Mouse (Mus musculus) stomach, embryonic 15.5 days (tissue): Measurements from ENCODE around the gene Cldn15. TPM values are rescaled to one million over a fixed set of nuclear protein-coding genes. Genes with fewer than 3 reads are reported as not detected.
A peak's percentile ranks its signal among the peaks of the same experiment; 100 is the strongest.

Experiments
- ATAC-seq: fragments of 200-750 bp; cut with Nextera tagmentation; 2 replicates; pipeline ENCODE4 v1.8.0; 2017; ENCODE audit warnings: low read depth, moderate number of reproducible peaks, moderate TSS enrichment; ENCODE audit not compliant: insufficient read depth, low FRiP score
- H3K27ac ChIP-seq: fragments of 300-500 bp; sonication (generic); 2 replicates; pipeline ENCODE4 v1.5.1; 2015; ENCODE audit warnings: mild to moderate bottlenecking, inconsistent platforms
- H3K27me3 ChIP-seq: fragments of 300-500 bp; sonication (generic); replicated peaks from 2 replicates; pipeline ENCODE4 v1.6.1; 2015; ENCODE audit warnings: inconsistent platforms
- H3K36me3 ChIP-seq: fragments of 300-500 bp; sonication (generic); 2 replicates; pipeline ENCODE4 v1.6.1; 2015; ENCODE audit warnings: inconsistent platforms
- H3K4me1 ChIP-seq: fragments of 300-500 bp; sonication (generic); 2 replicates; pipeline ENCODE4 v1.6.1; 2015; ENCODE audit warnings: inconsistent platforms
- H3K4me2 ChIP-seq: fragments of 300-500 bp; sonication (generic); 2 replicates; pipeline ENCODE4 v1.6.1; 2015; ENCODE audit warnings: mild to moderate bottlenecking, inconsistent platforms
- H3K4me3 ChIP-seq: fragments of 300-500 bp; sonication (generic); replicated peaks from 2 replicates; pipeline ENCODE4 v1.5.1; 2015; ENCODE audit warnings: inconsistent platforms
- H3K9ac ChIP-seq: fragments of 300-500 bp; sonication (generic); 2 replicates; pipeline ENCODE4 v1.6.1; 2015; ENCODE audit warnings: inconsistent platforms
- H3K9me3 ChIP-seq: fragments of 300-500 bp; sonication (generic); 2 replicates; pipeline ENCODE4 v1.6.1; 2016; ENCODE audit warnings: inconsistent platforms
- WGBS: fragments of 180-500 bp; shearing (Covaris S2); methylation state at CpG from one replicate; pipeline ENCODE4 v1.1.7; 2015; 5-methylcytosine and 5-hydroxymethylcytosine counted together
- polyA plus RNA-seq: library from polyadenylated mRNA; unstranded; fragments of >200 nt; fragmentation: Nextera tagmentation; extraction: Ambion mirVana; gene quantifications from 2 replicates; pipeline ENCODE4 v1.2.1, GENCODE M21; 2015

Cldn15 gene
- 8.9 and 10.8 TPM in 2 replicates for polyA plus RNA-seq

DNA sequence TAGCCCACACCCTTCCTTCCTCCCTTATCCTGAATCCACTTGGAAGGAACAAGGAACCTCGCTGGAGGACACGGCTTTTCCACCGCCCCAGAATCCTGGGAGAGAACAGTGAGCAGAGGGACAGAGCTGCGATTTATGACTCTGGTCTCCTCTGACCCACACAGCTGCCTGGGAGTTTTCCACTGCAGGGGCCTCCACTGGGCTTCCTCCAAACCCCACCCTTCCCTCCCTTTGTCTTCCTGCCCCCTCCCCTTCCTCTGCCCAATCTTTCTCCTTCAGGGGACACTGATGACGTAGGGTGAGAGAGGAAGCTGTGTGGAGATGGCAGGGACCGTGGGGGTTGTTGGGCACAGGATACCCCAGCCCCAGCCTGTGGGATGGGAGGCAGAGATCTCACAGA lies at the start of gene Cldn15:
Gene Cldn15 (plus strand): TSS at position 286 of the 400 bp plus-strand sequence.
- H3K4me1 ChIP-seq = peaks cover 42% of the 10 kb centered on the region
- H3K4me2 ChIP-seq = peak within 1 kb of the TSS; percentile 9; the same call in 1 of the 2 replicates

DNA sequence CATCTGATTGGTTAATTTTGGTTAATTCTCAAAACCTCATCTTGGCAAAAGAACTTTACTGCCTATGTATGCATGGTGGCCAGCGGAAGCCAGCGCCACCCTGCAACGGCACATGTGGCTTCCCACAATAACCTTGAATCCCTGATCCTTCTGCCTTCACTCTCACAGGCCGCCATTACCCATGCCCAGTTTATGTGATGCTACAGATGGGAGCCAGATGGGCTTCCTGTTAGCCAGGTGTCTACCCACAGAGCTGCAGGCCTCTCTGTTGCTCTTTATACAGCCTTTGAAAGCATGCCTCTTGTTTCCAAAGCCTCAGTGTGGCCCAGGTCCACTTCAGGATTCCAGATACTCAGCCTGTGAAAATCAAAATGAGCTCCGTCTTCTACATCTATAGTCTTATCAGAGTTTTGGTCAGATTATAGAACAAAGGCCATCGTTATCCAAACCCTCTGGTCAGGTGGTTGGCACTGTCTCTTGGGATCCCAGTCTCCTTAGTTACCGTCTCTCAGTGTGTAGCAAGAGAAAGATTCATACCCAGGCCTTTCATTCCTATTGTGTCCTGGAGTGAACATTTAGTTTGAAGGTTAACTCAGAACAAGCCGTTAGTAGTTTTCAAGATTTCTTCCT lies 48.7 kb upstream of the Cldn15 start:
- H3K9ac ChIP-seq = no peak overlapping the region
- no peaks in the 10 kb centered on the region for H3K27me3 ChIP-seq
- H3K4me1 ChIP-seq = peaks cover 4% of the 10 kb centered on the region; the same call in 1 of the 2 replicates
- no peak overlapping the region for H3K4me2 ChIP-seq
- no peak overlapping the region for H3K27ac ChIP-seq
- 97% methylated on average over 8 of the region's 8 CpGs for WGBS
- ATAC-seq = no peak
- peaks cover 7% of the 10 kb centered on the region; the same call in 1 of the 2 replicates for H3K36me3 ChIP-seq
- no peaks in the 10 kb centered on the region for H3K9me3 ChIP-seq
- no peak overlapping the region for H3K4me3 ChIP-seq

More for the DNA sequence above, at the start of gene Cldn15:
- ATAC-seq = no peak
- Histone ChIP-seq H3K27me3 (no peaks in the 10 kb centered on the region), H3K4me3 (no peak within 1 kb of the TSS), H3K9ac (no peak within 1 kb of the TSS), H3K27ac (peak within 1 kb of the TSS; percentile 72), H3K36me3 (peaks cover 23% of the 10 kb centered on the region), H3K9me3 (no peaks in the 10 kb centered on the region)
- WGBS = 28% methylated on average over 6 of the region's 6 CpGs

DNA sequence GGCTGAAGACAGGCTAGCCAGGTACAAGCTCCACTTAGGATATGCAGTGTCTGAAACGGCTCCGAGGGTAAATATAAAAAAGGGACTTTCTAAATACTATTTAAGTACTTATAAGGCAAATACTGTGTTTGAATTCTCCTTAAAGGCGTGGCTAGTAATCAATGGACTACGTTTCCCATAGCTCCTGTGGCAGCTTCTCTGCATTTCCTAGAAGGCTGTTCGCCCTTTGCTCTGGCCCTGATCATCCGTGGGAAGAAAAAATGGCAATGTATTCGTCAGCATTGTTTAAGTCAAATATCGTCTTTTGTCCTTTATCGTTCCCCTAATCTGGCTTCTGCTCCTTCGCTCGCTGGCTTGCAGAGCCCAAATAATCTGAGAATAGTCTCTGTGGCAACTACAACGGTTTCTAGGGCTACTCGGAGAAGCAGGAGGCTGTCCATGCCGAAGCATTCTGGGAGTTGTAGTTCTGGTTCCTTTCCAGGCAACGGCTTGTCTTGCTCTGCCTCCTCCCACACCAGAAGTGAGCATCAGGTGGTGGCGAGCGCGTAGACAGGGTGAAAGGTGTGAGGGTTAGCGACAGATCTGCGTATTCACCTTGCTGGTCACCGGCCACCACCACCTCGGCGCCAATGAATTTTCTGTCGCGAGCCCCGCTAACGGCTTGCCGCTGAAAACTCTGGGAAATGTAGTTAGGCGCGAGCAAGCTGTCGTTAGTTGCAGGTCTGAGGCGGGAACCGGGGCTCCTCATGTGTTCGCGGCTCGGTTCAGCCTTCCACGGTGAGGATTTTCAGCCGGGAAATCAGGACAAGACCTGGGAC lies 47.6 kb upstream of the Cldn15 start:
- no peaks in the 10 kb centered on the region for H3K36me3 ChIP-seq
- no peaks in the 10 kb centered on the region for H3K27me3 ChIP-seq
- no peaks in the 10 kb centered on the region for H3K9me3 ChIP-seq
- peak overlapping the region; percentile 59; the same call in 1 of the 2 replicates for H3K27ac ChIP-seq
- peaks cover 4% of the 10 kb centered on the region; the same call in 1 of the 2 replicates for H3K4me1 ChIP-seq
- peak overlapping the region; percentile 86 for H3K4me2 ChIP-seq
- H3K4me3 ChIP-seq = peak overlapping the region; percentile 64
- WGBS = 3% methylated on average over 38 of the region's 38 CpGs
- ATAC-seq = peak; percentile 85
- H3K9ac ChIP-seq = peak overlapping the region; percentile 50

DNA sequence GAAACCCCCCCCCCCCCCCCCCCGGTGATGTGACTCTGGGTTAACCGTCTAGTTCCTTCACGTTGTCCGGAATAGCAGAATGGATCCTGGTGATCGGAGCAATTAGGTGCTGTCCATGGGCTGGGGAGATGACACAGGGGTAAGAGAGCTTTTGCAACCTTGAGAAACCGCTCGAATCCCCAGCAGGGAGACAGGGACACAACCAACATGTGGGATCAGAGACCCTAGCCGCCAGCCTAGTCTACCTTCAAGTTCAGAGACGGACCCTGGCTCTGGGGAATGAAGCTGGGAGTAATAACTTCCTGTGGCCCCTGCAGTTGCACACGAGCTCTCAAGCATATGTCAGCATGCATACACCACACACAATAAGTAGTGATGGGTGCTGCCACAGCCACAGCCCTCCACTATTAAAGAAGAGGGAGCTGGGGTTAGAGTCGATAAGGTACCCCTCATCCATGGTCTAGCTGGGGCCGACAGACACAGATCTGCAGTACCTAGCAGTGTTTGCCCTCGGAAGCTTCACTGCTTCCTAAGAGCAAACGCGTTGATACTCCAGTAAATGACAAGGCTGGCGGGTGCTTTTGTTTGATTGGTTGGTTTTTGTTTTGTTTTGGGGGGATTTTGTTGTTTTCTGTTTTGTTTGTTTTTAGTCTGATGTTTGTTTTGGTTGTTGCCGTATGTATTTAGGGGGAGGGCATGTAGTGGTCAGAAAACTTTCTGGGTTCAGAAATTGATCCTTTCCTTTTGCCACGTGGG lies 46.7 kb upstream of the Cldn15 start:
- no peaks in the 10 kb centered on the region for H3K27me3 ChIP-seq
- no peaks in the 10 kb centered on the region for H3K36me3 ChIP-seq
- peak overlapping the region; percentile 50 for H3K9ac ChIP-seq
- no peaks in the 10 kb centered on the region for H3K9me3 ChIP-seq
- ATAC-seq = no peak
- 20% methylated on average over 18 of the region's 18 CpGs for WGBS
- H3K4me1 ChIP-seq = peaks cover 4% of the 10 kb centered on the region; the same call in 1 of the 2 replicates
- peak overlapping the region; percentile 86 for H3K4me2 ChIP-seq
- no peak overlapping the region for H3K27ac ChIP-seq
- peak overlapping the region; percentile 64 for H3K4me3 ChIP-seq

DNA sequence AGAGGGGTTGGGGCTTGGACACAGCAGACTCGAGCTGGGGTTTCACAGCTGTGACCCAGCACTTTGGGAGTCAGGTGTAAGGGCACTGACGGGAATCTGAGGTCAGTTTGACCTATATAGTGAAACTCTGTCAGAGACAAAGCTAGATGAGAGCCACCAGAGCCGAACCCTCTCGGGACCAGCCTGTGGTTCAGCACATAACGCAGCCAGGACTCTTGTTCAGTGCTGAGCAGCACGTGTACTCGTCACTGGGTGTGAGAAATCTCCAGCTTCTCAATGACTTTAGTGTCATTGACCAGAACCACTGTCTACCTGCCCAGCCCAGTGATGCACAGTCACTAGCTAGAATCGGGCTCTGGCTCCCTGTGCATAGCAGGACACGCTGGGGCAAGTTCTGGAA lies 43.6 kb upstream of the Cldn15 start:
- WGBS = 80% methylated on average over 9 of the region's 9 CpGs
- Histone ChIP-seq H3K9ac (no peak overlapping the region), H3K27ac (no peak overlapping the region), H3K9me3 (no peaks in the 10 kb centered on the region), H3K27me3 (no peaks in the 10 kb centered on the region), H3K4me1 (peaks cover 4% of the 10 kb centered on the region; the same call in 1 of the 2 replicates), H3K4me3 (no peak overlapping the region), H3K36me3 (no peaks in the 10 kb centered on the region), H3K4me2 (no peak overlapping the region)
- ATAC-seq = no peak

DNA sequence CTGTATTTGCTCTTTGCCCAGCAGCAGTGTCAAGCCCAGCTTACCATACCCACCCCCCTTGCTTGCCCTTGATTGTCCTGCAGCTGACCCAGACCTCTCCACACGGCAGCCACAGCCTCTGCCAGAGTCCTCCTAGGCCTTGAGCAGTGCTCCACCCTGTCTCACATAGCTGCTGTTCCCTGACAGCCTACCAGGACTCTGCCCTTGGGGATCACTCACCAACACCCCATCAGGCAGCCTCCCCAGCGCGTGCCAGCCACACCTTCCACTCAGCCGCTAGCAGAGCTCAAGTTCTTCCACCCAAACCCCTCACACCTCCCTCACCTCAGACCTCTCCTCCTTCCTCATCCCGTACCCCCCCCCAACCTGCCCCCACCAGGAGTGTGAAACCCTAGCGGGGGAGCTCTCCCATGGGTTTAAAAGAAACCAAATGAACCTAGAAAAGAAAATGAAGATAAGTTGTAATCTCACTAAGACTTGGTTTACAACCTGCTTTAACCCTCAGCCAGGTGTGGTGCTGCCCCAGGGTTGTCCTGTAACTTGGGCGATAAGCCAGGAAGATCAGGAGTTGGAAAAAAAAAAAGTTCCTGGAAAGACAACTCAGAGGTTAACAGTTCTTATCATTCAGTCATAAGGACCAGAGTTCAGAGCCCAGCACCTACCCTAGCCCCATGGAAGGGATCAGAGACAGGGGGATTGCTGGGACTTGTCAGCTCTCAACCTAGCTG lies 42.5 kb upstream of the Cldn15 start:
- Histone ChIP-seq H3K36me3 (no peaks in the 10 kb centered on the region), H3K9ac (no peak overlapping the region), H3K4me3 (no peak overlapping the region), H3K27ac (no peak overlapping the region), H3K9me3 (no peaks in the 10 kb centered on the region), H3K27me3 (no peaks in the 10 kb centered on the region), H3K4me1 (peaks cover 4% of the 10 kb centered on the region; the same call in 1 of the 2 replicates), H3K4me2 (no peak overlapping the region)
- peak; percentile 50; the same call in 1 of the 2 replicates for ATAC-seq
- WGBS = 44% methylated on average over 7 of the region's 7 CpGs

DNA sequence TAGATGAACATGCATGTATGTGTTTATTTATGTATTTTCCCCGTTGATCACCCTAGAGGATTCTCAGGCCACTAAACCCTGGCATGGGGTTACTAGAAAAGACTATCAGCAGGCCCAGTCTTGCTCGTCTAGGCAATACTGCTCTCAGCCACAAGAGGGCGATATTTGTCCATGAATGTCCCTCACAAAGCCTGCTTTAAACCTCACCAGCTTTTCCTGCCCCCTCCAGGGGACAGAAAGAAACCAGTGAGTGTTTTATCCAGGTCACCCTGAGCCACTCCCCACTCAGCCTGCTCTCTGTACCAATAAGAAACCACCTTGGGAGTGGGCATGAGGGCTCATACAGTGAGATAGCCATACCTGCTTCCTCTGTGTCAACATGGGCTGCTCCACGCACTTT lies 37.3 kb upstream of the Cldn15 start:
- H3K4me3 ChIP-seq = no peak overlapping the region
- no peak overlapping the region for H3K4me2 ChIP-seq
- 14% methylated on average over 4 of the region's 4 CpGs for WGBS

DNA sequence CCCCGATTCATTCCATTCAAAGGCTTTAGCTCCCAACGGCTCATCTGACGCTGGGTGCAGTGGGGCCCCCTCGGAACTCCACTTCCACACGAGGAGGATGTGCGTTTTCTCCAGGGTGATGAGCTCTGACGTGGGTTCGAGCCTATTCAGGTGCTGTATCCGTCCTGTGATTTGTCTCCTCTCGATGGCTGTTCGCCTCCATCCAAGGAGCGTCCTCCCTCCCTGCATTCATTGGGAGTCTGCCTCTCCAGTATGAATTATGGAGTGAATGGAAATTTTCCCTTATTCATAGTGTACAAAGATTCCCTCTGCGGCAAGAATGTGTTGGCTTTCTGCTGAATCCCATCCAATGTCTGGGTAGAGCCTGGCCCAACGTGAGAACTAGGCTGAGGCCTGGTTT lies 34.5 kb upstream of the Cldn15 start:
- ATAC-seq = no peak
- 84% methylated on average over 14 of the region's 14 CpGs for WGBS
- Histone ChIP-seq H3K27ac (no peak overlapping the region), H3K36me3 (no peaks in the 10 kb centered on the region), H3K4me2 (no peak overlapping the region), H3K9ac (no peak overlapping the region), H3K4me3 (no peak overlapping the region), H3K4me1 (no peaks in the 10 kb centered on the region), H3K9me3 (no peaks in the 10 kb centered on the region), H3K27me3 (no peaks in the 10 kb centered on the region)

More for the DNA sequence above, 37.3 kb upstream of the Cldn15 start:
- no peaks in the 10 kb centered on the region for H3K4me1 ChIP-seq
- H3K27ac ChIP-seq = no peak overlapping the region
- no peak overlapping the region for H3K9ac ChIP-seq
- no peaks in the 10 kb centered on the region for H3K27me3 ChIP-seq
- peak; percentile 88 for ATAC-seq
- H3K36me3 ChIP-seq = no peaks in the 10 kb centered on the region
- H3K9me3 ChIP-seq = no peaks in the 10 kb centered on the region

DNA sequence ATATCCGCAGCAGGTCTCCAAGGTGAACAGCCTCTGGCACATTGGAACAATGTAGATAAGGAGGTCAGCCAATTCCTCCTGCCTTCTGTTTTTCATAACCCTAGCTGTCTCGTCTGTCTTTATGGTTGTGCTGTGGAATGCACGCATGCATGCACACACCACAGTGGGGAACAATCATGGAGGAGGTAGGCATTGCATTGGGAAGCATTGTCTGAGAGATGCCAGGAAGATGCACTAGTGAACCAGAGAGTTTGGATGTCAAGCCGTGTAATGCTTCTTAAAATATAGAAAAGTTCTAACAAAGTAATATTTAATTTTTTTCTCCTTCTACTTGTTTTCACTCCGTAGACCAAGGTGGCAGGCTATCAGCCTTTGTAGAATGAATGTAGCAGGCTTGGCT lies 33.5 kb upstream of the Cldn15 start:
- H3K36me3 ChIP-seq = no peaks in the 10 kb centered on the region
- H3K9ac ChIP-seq = no peak overlapping the region
- H3K4me3 ChIP-seq = no peak overlapping the region
- 83% methylated on average over 5 of the region's 5 CpGs for WGBS
- no peak overlapping the region for H3K27ac ChIP-seq
- no peak overlapping the region for H3K4me2 ChIP-seq
- no peaks in the 10 kb centered on the region for H3K27me3 ChIP-seq
- no peaks in the 10 kb centered on the region for H3K9me3 ChIP-seq
- no peak for ATAC-seq
- no peaks in the 10 kb centered on the region for H3K4me1 ChIP-seq

DNA sequence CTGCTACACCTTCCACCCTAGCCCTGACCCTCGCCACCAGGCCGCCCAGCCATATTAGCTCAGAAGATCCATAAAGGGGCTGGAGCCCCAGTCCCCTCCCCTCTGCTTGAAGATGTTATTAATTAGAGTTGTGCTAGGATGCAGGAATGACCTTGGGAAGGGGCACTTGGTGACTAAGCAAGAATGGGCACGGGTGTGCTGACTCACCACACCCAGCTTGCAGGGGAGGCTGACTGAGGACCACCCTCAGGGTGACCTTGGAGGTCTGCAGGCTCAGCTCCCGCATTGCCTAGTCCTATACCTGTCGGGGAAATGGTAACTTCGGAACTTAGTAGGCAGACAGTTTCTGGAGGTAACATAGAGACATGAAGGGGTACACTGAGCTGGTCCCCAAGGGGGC lies 32.5 kb upstream of the Cldn15 start:
- no peak overlapping the region for H3K27ac ChIP-seq
- no peaks in the 10 kb centered on the region for H3K9me3 ChIP-seq
- no peak for ATAC-seq
- H3K4me1 ChIP-seq = no peaks in the 10 kb centered on the region
- no peaks in the 10 kb centered on the region for H3K36me3 ChIP-seq
- WGBS = 81% methylated on average over 6 of the region's 6 CpGs
- H3K4me2 ChIP-seq = no peak overlapping the region
- no peak overlapping the region for H3K4me3 ChIP-seq
- H3K27me3 ChIP-seq = no peaks in the 10 kb centered on the region
- no peak overlapping the region for H3K9ac ChIP-seq

DNA sequence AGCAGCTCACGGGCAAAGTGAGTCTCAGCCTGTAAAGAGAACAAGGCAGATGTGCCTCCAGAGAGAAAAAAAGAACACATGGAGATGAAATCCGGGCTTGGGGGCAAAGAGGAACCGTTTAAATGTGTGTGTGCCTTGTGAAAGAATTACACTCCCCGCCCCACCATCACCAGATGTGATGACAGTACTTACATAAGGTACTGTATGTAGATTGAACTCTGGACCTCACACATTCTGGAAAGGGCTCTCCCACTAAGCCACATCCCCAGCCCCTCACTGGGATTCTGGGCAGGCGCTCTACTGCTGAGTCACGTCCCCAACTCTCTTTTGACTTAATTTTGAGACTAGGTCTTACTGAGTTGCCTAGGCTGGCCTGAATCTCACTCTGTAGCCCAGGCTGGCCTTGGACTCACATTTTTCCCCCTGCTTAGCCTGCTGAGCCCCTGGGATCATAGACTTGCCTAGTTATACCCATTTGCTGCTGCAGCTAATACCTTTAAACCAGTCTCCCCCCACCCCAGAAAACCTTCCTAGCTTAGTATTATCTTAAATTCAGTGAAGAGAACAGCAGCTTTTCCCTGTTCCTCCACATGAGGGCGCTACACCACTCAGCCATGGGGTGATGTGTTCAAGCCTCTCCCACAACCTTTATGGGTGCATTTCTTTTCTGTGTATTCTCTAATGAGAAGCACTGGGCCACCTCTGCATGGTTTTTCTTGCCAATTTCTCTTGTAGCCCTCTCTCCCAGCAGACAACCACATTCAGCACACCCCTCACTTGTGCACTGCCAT lies 30.3 kb upstream of the Cldn15 start:
- no peaks in the 10 kb centered on the region for H3K9me3 ChIP-seq
- no peaks in the 10 kb centered on the region for H3K27me3 ChIP-seq
- no peaks in the 10 kb centered on the region for H3K36me3 ChIP-seq
- H3K9ac ChIP-seq = no peak overlapping the region
- no peak overlapping the region for H3K4me3 ChIP-seq
- 66% methylated on average over 7 of the region's 7 CpGs for WGBS
- no peak overlapping the region for H3K4me2 ChIP-seq
- no peaks in the 10 kb centered on the region for H3K4me1 ChIP-seq
- no peak for ATAC-seq
- H3K27ac ChIP-seq = no peak overlapping the region
